Mouse (Mus musculus) embryonic fibroblast, embryonic 13.5 days (primary cell): ENCODE results near the gene Dis3l2. TPM values are rescaled to one million over a fixed set of nuclear protein-coding genes. Genes with fewer than 3 reads are reported as not detected.

ENCODE experiments used
- H3K27ac ChIP-seq: 2 replicates; pipeline ENCODE4 v1.5.1; 2012; ENCODE audit warnings: low read length, control low read depth, inconsistent platforms; ENCODE audit not compliant: insufficient read depth
- H3K4me1 ChIP-seq: 2 replicates; pipeline ENCODE4 v1.6.1; 2011; ENCODE audit warnings: low read length; ENCODE audit not compliant: control insufficient read depth, insufficient read depth
- H3K4me3 ChIP-seq: 2 replicates; pipeline ENCODE4 v1.5.1; 2011; ENCODE audit warnings: mild to moderate bottlenecking, control low read depth, low read length; ENCODE audit not compliant: insufficient read depth
- CTCF ChIP-seq: IDR thresholded peaks from 2 replicates; pipeline ENCODE4 v1.5.1; 2011; ENCODE audit warnings: mild to moderate bottlenecking, control low read depth, low read length, moderate library complexity, borderline replicate concordance; ENCODE audit not compliant: insufficient read depth
- POLR2A ChIP-seq: IDR thresholded peaks from 2 replicates; pipeline ENCODE4 v1.6.1; 2011; ENCODE audit warnings: low read depth, mild to moderate bottlenecking, control low read depth, low read length, moderate library complexity
- polyA plus RNA-seq: library from polyadenylated mRNA; stranded (reverse); fragments of >200 nt; gene quantifications from 2 replicates; pipeline ENCODE4 v1.2.4, GENCODE M21; 2011; ENCODE audit warnings: low read depth; ENCODE audit not compliant: missing spikeins, insufficient read length

Dis3l2 gene
- polyA plus RNA-seq, 1 experiment: 7.5 TPM

GRCm38 (mm10) chr1:86879547-86879946 lies 175.9 kb downstream of the Dis3l2 start:
- no peak for TF ChIP-seq CTCF
- TF ChIP-seq POLR2A: no peak
- Histone ChIP-seq H3K4me3 (no peak overlapping the region), H3K4me1 (no peaks in the 10 kb centered on the region), H3K27ac (no peak overlapping the region)

DNA sequence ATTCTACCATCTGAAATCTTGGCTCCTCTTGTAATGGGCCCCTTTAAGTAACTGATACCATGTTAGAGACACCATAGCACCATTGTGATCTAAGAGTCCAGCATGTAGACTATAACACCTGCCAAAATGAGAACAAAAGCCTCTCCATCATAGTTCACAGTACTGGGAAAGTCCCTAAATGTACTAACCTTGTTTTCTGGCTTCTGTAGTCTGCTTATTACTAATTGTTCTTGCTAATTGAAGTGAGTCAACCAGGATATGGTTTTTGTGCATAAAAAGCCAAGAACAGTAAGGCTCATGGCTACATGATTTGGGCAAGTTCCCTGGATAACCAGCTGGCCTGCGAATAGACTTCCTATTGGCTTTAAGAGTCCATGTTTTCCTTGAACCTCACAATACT lies 183.5 kb downstream of the Dis3l2 start:
- Histone ChIP-seq H3K27ac (no peak overlapping the region), H3K4me1 (no peaks in the 10 kb centered on the region), H3K4me3 (no peak overlapping the region)
- TF ChIP-seq CTCF: no peak
- TF ChIP-seq POLR2A: no peak

DNA sequence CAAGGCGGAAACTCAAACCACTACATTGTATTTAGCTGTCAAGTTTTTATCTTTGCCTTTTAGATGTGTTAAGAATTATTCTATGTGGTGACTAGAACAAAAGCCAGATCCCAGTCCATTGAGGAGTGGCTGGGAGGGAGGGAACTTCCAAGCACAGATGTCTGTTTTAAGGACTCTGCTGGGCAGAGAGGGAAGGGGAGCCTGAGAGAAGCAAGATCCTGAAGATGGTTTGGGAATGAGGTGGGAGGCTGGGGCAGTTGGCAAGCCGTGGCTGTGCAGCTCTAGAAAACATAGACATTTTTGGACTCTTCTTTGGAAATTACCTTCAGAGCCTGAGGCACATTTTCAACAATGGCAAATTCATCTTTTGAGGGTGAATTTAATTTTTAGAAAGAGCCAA lies 208.9 kb downstream of the Dis3l2 start:
- no peaks in the 10 kb centered on the region for H3K4me1 ChIP-seq
- no peak for TF ChIP-seq POLR2A

DNA sequence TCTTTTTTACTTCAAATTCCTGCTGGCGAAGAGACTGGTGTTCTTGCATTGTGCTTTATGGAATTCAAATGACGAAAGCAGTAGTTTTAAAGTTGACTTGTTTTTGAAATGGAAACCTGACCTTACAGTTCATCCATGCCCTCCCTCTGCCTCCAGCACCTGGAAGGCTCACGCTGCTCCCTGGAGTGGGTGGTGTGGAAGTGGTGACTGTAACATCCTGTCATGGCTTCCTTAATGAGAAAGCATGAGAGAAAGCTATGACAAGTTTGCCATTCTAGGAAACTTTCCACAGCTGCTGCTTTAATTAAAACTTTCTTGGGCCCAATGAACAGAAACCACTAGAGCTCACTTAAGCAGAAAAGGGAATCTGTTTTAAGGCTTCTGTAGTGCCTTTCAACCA lies 210.3 kb downstream of the Dis3l2 start:
- H3K4me3 ChIP-seq: no peak overlapping the region
- no peaks in the 10 kb centered on the region for H3K4me1 ChIP-seq
- TF ChIP-seq CTCF (no peak), POLR2A (no peak)
- no peak overlapping the region for H3K27ac ChIP-seq

More for the DNA sequence above, 208.9 kb downstream of the Dis3l2 start:
- Histone ChIP-seq H3K27ac (no peak overlapping the region), H3K4me3 (no peak overlapping the region)

DNA sequence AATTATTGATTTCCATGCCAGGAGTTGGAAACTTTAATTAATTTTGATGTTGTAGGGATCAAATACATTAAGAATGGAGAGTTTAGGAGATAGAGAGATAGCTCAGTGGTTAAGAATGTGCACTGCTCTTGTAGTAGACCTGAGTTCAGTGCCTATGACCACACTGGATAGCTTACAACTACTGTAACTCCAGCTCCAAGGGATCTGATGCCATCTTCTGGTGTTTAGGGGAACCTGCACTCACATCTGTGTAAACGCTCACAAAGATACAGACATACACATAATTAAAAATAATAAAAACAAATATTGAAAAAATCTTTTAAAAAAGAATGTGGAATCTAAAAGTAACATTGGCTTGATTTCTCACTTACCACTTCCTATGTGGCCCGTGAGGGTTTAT lies 211.1 kb downstream of the Dis3l2 start:
- TF ChIP-seq POLR2A (no peak), CTCF (no peak)
- Histone ChIP-seq H3K4me1 (no peaks in the 10 kb centered on the region), H3K27ac (no peak overlapping the region), H3K4me3 (no peak overlapping the region)

DNA sequence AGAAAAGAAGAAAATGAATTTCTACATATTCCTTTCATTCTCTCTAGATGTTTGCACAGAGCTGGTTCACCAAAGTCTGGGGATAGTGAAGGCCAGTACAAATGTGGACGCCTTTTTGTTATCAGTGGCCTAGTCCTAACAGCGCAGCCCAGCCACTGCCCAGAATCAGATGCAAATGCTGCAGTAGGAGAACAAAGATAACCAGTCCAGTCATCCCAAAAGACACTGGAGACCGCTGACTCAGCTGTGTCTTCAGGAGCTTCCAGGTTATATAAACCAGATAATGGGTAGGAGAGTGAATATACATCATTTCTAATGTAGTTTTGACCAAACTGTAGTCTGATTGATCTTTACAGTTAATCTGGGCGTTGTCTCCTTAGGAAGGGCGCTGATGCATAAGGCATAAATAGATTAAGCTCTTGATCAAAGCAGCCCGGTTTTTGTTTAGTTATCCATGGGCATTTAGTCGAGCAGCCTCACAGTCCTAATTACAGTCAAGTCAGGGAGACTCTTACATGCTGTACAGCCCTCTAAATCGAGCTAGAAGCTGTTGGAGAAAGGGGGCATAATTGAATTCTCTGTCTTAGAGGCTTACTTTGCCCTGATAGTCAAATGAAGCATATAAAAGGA lies 212.9 kb downstream of the Dis3l2 start:
- TF ChIP-seq CTCF (no peak), POLR2A (no peak)
- Histone ChIP-seq H3K4me1 (no peaks in the 10 kb centered on the region), H3K27ac (no peak overlapping the region), H3K4me3 (no peak overlapping the region)

- Histone ChIP-seq H3K4me1 (no peaks in the 10 kb centered on the region), H3K4me3 (no peak overlapping the region), H3K27ac (no peak overlapping the region)
- TF ChIP-seq POLR2A (no peak), CTCF (no peak)
Observed at GRCm38 (mm10) chr1:86925776-86926175, 222.2 kb downstream of the Dis3l2 start.

GRCm38 (mm10) chr1:86931606-86932379 lies 228.2 kb downstream of the Dis3l2 start:
- H3K4me1 ChIP-seq: no peaks in the 10 kb centered on the region
- TF ChIP-seq CTCF (no peak), POLR2A (no peak)
- no peak overlapping the region for H3K27ac ChIP-seq
- H3K4me3 ChIP-seq: no peak overlapping the region

DNA sequence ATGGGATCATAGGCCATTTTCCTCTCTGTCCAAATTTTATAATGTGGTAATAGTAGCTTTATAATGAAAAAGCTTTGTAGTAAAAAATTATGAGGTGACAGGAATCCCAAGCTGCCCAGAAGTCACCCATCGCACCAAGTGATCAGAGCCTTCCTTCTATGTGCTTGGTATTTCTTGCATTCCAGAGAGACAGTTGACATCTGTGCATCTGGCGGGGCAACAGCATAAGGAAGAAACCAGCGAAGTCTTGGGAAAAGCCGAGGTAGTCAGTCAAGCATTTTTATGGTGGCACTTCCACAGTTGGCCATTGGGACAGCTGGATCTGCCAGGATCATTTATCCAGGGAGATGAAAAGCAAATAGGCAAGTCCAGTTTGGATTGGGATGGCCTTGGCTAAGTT lies 229.2 kb downstream of the Dis3l2 start:
- Histone ChIP-seq H3K4me1 (no peaks in the 10 kb centered on the region), H3K27ac (no peak overlapping the region), H3K4me3 (no peak overlapping the region)
- TF ChIP-seq CTCF (no peak), POLR2A (no peak)

DNA sequence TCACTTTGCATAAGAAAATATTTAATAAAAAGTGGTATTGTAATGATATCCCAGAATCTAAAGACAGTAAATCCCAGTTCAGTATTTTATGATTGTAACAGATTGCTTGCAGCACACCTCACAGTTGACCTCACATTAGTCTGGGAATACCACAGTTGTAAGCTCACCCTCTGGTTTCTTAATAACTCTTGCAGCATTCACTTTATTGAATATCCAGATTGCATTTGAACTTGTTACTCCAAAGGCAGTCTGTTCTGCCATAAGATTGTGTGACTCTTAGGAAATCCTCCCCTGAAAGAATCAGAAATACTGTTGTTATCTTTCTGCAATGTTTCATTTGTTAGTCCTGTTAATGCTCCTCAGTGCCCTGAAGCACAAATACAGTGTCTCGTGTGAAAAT lies 230.0 kb downstream of the Dis3l2 start:
- TF ChIP-seq CTCF (no peak), POLR2A (no peak)
- no peak overlapping the region for H3K4me3 ChIP-seq
- no peaks in the 10 kb centered on the region for H3K4me1 ChIP-seq
- H3K27ac ChIP-seq: no peak overlapping the region
